Comparison of ENCODE assay signal across 9 mouse cellular contexts in the genomic region with DNA sequence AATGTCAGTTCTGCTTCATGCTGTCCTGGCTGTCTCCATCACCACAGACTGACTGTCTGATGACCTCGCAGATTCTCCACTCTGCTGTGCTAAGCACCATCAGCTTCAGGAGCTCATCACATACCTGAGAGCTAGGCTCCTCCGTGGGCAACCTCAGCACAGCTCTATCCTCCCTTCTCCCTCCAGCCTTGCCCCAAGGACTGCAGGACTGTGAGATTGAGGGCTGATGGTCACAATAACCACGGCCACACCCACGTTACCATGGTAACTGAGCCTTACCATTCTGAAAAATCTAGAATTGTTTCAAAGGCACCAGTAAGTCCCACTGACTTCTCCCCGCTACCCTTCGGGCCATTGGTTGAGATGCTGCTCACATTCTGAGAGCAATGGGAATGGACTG. TPM values are rescaled to one million over a fixed set of nuclear protein-coding genes. Genes with fewer than 3 reads are reported as not detected.
A peak's percentile ranks its signal among the peaks of the same experiment; 100 is the strongest.
DNase-seq lines count a peak whose midpoint lies in the region; ATAC-seq and TF ChIP-seq lines count a peak whose summit lies in the region.
"Had no signal": no experiment of that assay in that cellular context is flagged by ENCODE, and none has a peak within 500 bp of the region (broad histone marks: within the 10 kb centered on the region; RNA-seq: fewer than 3 reads in every experiment).

No protein-coding gene starts in this region.

- in situ Hi-C loops in ES-E14 (cut with MboI; ENCODE audit: low sequenced_read_pairs in 2 of 2, unreplicated experiment in 2 of 2), result no loop called here

- H3K27ac ChIP-seq in hindbrain, embryonic 10.5 days, result peak overlapping the region; percentile 70
- no peak overlapping the region for H3K27ac ChIP-seq in hindbrain, embryonic 14.5 days
- no peak overlapping the region for H3K27ac ChIP-seq in ES-E14 (ENCODE audit: insufficient read depth, low read depth, low read length, poor library complexity, severe bottlenecking)
- H3K27ac ChIP-seq in limb, embryonic 10.5 days, result peak overlapping the region; percentile 88
- H3K27ac ChIP-seq: hindbrain, embryonic 15.5 days had no signal

- peaks cover 44% of the 10 kb centered on the region for H3K4me1 ChIP-seq in hindbrain, embryonic 10.5 days (replicated peaks)
- peaks cover 14% of the 10 kb centered on the region; the same call in 1 of the 2 replicates for H3K4me1 ChIP-seq in hindbrain, embryonic 14.5 days (replicated peaks; ENCODE audit: control insufficient read depth, insufficient read depth, low read length)
- H3K4me1 ChIP-seq in ES-E14 (ENCODE audit: control insufficient read depth in 2 of 2, insufficient read depth in 2 of 2, low read length in 2 of 2, poor library complexity in 1 of 2), result peaks cover 10 to 22% of the 10 kb centered on the region in 2 experiments
- H3K4me1 ChIP-seq in limb, embryonic 10.5 days, result peaks cover 45% of the 10 kb centered on the region

- intact Hi-C loops in gastrocnemius, postnatal 36 days (cut with DNase I), result no loop called here

- H3K4me2 ChIP-seq in hindbrain, embryonic 14.5 days (replicated peaks), result no peak overlapping the region
- H3K4me2 ChIP-seq: hindbrain, embryonic 15.5 days had no signal

- H3K27me3 ChIP-seq in hindbrain, embryonic 10.5 days (ENCODE audit: insufficient read depth, poor library complexity, severe bottlenecking), result no peaks in the 10 kb centered on the region
- no peaks in the 10 kb centered on the region for H3K27me3 ChIP-seq in hindbrain, embryonic 14.5 days (ENCODE audit: control insufficient read depth, insufficient read depth, low read length)
- H3K27me3 ChIP-seq in limb, embryonic 10.5 days (ENCODE audit: low read depth, poor library complexity, severe bottlenecking), result no peaks in the 10 kb centered on the region
- H3K27me3 ChIP-seq: hindbrain, embryonic 15.5 days had no signal

- ATAC-seq in hindbrain, embryonic 14.5 days (ENCODE audit: low FRiP score), result no peak

- H3K36me3 ChIP-seq in hindbrain, embryonic 10.5 days, result no peaks in the 10 kb centered on the region
- no peaks in the 10 kb centered on the region for H3K36me3 ChIP-seq in hindbrain, embryonic 14.5 days (replicated peaks; ENCODE audit: control insufficient read depth, insufficient read depth)
- H3K36me3 ChIP-seq in ES-E14 (ENCODE audit: control insufficient read depth, insufficient read depth, low read length, poor library complexity, severe bottlenecking), result no peaks in the 10 kb centered on the region
- no peaks in the 10 kb centered on the region for H3K36me3 ChIP-seq in limb, embryonic 10.5 days
- H3K36me3 ChIP-seq: hindbrain, embryonic 15.5 days had no signal

- H3K9ac ChIP-seq in hindbrain, embryonic 14.5 days, result no peak overlapping the region
- no peak overlapping the region for H3K9ac ChIP-seq in ES-E14 (ENCODE audit: insufficient read depth, low read depth, low read length, poor library complexity, severe bottlenecking)
- H3K9ac ChIP-seq: hindbrain, embryonic 15.5 days had no signal

- H3K4me3 ChIP-seq in hindbrain, embryonic 10.5 days, result no peak overlapping the region
- no peak overlapping the region for H3K4me3 ChIP-seq in hindbrain, embryonic 14.5 days (replicated peaks; ENCODE audit: low read length)
- H3K4me3 ChIP-seq in ES-E14 (ENCODE audit: insufficient read depth in 1 of 2, low read depth in 1 of 2, low read length in 2 of 2, poor library complexity in 1 of 2, severe bottlenecking in 1 of 2), result no peak overlapping the region
- peak overlapping the region; percentile 5; the same call in 1 of the 2 replicates for H3K4me3 ChIP-seq in limb, embryonic 10.5 days
- H3K4me3 ChIP-seq: hindbrain, embryonic 15.5 days had no signal

- no peak for DNase-seq in hindbrain, embryonic 10.5 days (ENCODE audit: low spot score)
- DNase-seq in hindbrain, embryonic 14.5 days (ENCODE audit: low spot score), result no peak
- peak; percentile 9 for DNase-seq in CD4-positive helper T cell, adult 2 months (ENCODE audit: low read depth, low spot score)
- DNase-seq in ES-E14 (ENCODE audit: low read depth, low spot score), result peak; percentile 21
- DNase-seq in limb, embryonic 10.5 days (ENCODE audit: low spot score), result peak; percentile 41
- no peak for DNase-seq in gastrocnemius, adult 18-20 months (ENCODE audit: low spot score)
- no peak for DNase-seq in gastrocnemius, postnatal 36 days
- DNase-seq: lung, adult 18-20 months had no signal

- H3K9me3 ChIP-seq in hindbrain, embryonic 10.5 days, result no peaks in the 10 kb centered on the region
- H3K9me3 ChIP-seq in hindbrain, embryonic 14.5 days (ENCODE audit: control insufficient read depth, low read length), result no peaks in the 10 kb centered on the region
- H3K9me3 ChIP-seq in ES-E14 (ENCODE audit: control insufficient read depth, insufficient read depth, low read depth, low read length), result no peaks in the 10 kb centered on the region
- no peaks in the 10 kb centered on the region for H3K9me3 ChIP-seq in limb, embryonic 10.5 days (replicated peaks)
- H3K9me3 ChIP-seq: hindbrain, embryonic 15.5 days had no signal

- 50% methylated on average over 6 of the region's 6 CpGs for WGBS in hindbrain, embryonic 10.5 days
- 54% methylated on average over 6 of the region's 6 CpGs for WGBS in hindbrain, embryonic 14.5 days
- WGBS in limb, embryonic 10.5 days, result 65% methylated on average over 6 of the region's 6 CpGs

TF ChIP-seq in ES-E14, 5 proteins besides CTCF, POLR2A, EP300 and RAD21:
- TF ChIP-seq CHD2 (IDR thresholded peaks at IDR 0.05; ENCODE audit: low read depth, low read length) (no peak), MAFK (IDR thresholded peaks at IDR 0.05; ENCODE audit: insufficient read depth, low read depth, low read length) (no peak), ZC3H11A (IDR thresholded peaks at IDR 0.05; ENCODE audit: borderline replicate concordance, low read depth, low read length) (no peak)

RNA-seq across cellular contexts. Expression of a gene that starts 1.5 kb away (rescaled TPM):
- polyA plus RNA-seq in hindbrain, embryonic 10.5 days (2016; fragmentation: Nextera tagmentation; extraction: Ambion mirVana), result 12.8 and 16.3 TPM in 2 replicates
- 10.1 and 10.3 TPM in 2 replicates for polyA plus RNA-seq in hindbrain, embryonic 14.5 days (2014; fragmentation: Nextera tagmentation; extraction: Ambion mirVana)
- total RNA-seq in ES-E14 (2012; rRNA removed), result 24.1 and 24.6 TPM in 2 replicates
- polyA plus RNA-seq in limb, embryonic 10.5 days (2016; fragmentation: Nextera tagmentation; extraction: Ambion mirVana), result 24.9 and 32.1 TPM in 2 replicates
- total RNA-seq in gastrocnemius, adult 18-20 months (2021), result 100 to 1,000 TPM; 330 to 339 TPM
- 100 to 1,000 TPM; 276 to 313 TPM for total RNA-seq in gastrocnemius, postnatal 36 days (2021)

Comparison
In these comparisons a context has a peak if more than half of its experiments do, and no peak if none do; other contexts are left out.
1. H3K27ac ChIP-seq: peak in hindbrain, embryonic 10.5 days (single experiment) and limb, embryonic 10.5 days (single experiment); none in hindbrain, embryonic 14.5 days (single experiment) and ES-E14 (single experiment).
2. DNase-seq: peak in CD4-positive helper T cell, adult 2 months (single experiment), ES-E14 (single experiment) and limb, embryonic 10.5 days (single experiment); none in hindbrain, embryonic 10.5 days (single experiment), hindbrain, embryonic 14.5 days (single experiment), gastrocnemius, adult 18-20 months (single experiment) and gastrocnemius, postnatal 36 days (0 of 2).
3. RNA of a gene that starts 1.5 kb away (total RNA-seq): 330 to 339 TPM in gastrocnemius, adult 18-20 months and 276 to 313 TPM in gastrocnemius, postnatal 36 days; 24.1 to 24.6 TPM in ES-E14; every median in the first group is over 10 times any median in the second.